Mouse (Mus musculus) erythroblast, embryonic 14.5 days (primary cell): ENCODE data around the gene P2ry6. TPM values are rescaled to one million over a fixed set of nuclear protein-coding genes. Genes with fewer than 3 reads are reported as not detected.

ENCODE experiments used
- H3K27me3 ChIP-seq: 2 replicates; pipeline ENCODE4 v1.6.1; 2012; ENCODE audit warnings: inconsistent platforms; ENCODE audit not compliant: control insufficient read depth
- H3K36me3 ChIP-seq: 2 replicates; pipeline ENCODE4 v1.6.1; 2012; ENCODE audit warnings: mild to moderate bottlenecking, inconsistent platforms; ENCODE audit not compliant: control insufficient read depth
- H3K4me1 ChIP-seq: 2 replicates; pipeline ENCODE4 v1.6.1; 2012; ENCODE audit warnings: inconsistent platforms; ENCODE audit not compliant: control insufficient read depth
- H3K4me3 ChIP-seq: replicated peaks from 2 replicates; pipeline ENCODE3; 2012; ENCODE audit warnings: moderate library complexity, mild to moderate bottlenecking, inconsistent platforms
- H3K9me3 ChIP-seq: 2 replicates; pipeline ENCODE4 v1.6.1; 2012; ENCODE audit warnings: low read length, inconsistent platforms, mixed read lengths; ENCODE audit not compliant: control insufficient read depth
- GATA1 ChIP-seq: IDR thresholded peaks from 2 replicates; pipeline ENCODE4 v1.6.1; 2012; ENCODE audit warnings: low read length, inconsistent platforms, mixed read lengths
- TAL1 ChIP-seq: IDR thresholded peaks from 3 replicates; pipeline ENCODE4 v1.6.1; 2012; ENCODE audit warnings: low read length, inconsistent platforms, mixed read lengths
- polyA plus RNA-seq: library from polyadenylated mRNA; stranded (reverse); fragments of >175 nt; gene quantifications from 2 replicates; pipeline ENCODE4 v1.2.3, GENCODE M21; 2012

P2ry6 gene
- polyA plus RNA-seq, 1 experiment, result 0.09 TPM

DNA sequence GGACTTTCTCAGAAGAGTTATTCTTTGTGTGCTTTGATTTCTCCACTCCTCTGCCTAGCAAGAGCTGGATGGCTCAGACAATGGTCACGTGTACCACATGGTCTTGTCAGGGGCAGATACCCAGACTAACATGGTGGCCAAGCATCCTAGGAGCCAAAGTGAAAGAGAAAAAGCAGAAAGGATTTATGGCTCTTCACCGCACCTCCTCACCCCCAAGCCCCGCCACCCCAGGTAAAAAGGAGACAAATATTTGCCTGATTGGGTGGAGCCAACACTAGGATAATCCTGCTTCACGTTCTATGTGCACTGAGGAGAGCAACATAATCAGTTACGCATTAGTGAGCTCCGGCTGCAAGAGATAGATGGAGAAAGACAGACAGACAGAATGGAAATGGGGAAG, 6.1 kb downstream of the P2ry6 start:
- no peaks in the 10 kb centered on the region for H3K4me1 ChIP-seq
- H3K36me3 ChIP-seq, result no peaks in the 10 kb centered on the region
- no peak for TF ChIP-seq TAL1
- no peak for TF ChIP-seq GATA1
- no peaks in the 10 kb centered on the region for H3K9me3 ChIP-seq
- no peak overlapping the region for H3K4me3 ChIP-seq
- H3K27me3 ChIP-seq, result peaks cover 7% of the 10 kb centered on the region

DNA sequence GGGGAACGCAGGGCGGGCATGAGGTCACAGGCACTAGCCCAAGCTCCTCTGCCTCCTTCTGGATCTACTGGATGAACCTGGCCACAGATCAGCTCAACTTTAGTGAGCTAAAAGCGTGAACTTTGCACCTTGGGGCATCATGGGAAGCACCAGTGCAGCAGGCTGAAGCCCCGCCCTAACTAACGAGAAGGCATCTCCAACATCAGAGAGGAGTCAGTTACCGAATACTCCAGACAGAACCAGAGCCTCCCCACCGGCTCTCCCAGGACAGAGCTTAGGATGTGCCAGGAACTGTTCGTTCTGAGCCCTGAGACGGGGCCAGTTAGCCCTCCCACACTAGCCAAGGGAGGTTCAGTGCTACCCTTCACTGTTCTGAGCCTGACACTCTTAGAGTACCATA, 6.6 kb downstream of the P2ry6 start:
- Histone ChIP-seq H3K36me3 (no peaks in the 10 kb centered on the region), H3K27me3 (peaks cover 1% of the 10 kb centered on the region), H3K4me3 (no peak overlapping the region), H3K4me1 (no peaks in the 10 kb centered on the region), H3K9me3 (no peaks in the 10 kb centered on the region)
- TF ChIP-seq GATA1 (no peak), TAL1 (no peak)

DNA sequence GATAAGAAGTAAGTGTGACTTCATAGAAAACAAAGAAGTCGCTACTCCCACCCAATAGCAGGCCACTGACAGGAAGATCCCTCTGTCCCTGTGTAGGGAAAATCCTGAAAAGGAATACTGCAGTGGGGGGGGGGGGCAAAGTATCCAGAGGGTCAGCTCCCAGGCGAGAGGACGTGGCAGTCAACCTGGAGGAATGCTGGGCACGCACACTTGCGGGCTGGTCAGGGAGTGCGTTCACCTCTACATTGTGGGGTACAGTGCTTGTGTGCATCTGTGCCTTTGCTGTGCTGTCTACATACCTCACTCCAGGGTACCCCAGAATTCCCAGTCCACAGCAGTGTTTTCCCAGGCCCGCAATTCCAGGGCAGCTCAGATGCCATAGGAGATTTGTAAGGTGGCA, 8.4 kb downstream of the P2ry6 start:
- Histone ChIP-seq H3K4me1 (no peaks in the 10 kb centered on the region), H3K4me3 (no peak overlapping the region), H3K9me3 (no peaks in the 10 kb centered on the region), H3K36me3 (no peaks in the 10 kb centered on the region), H3K27me3 (no peaks in the 10 kb centered on the region)
- no peak for TF ChIP-seq TAL1
- TF ChIP-seq GATA1, result no peak

GRCm38 (mm10) chr7:100965079-100965478, 9.4 kb downstream of the P2ry6 start:
- Histone ChIP-seq H3K27me3 (no peaks in the 10 kb centered on the region), H3K36me3 (no peaks in the 10 kb centered on the region)
- no peak for TF ChIP-seq TAL1
- TF ChIP-seq GATA1, result no peak

GRCm38 (mm10) chr7:100964242-100964641, 10.2 kb downstream of the P2ry6 start:
- TF ChIP-seq GATA1, result no peak
- no peak for TF ChIP-seq TAL1
- H3K9me3 ChIP-seq, result no peaks in the 10 kb centered on the region
- H3K4me3 ChIP-seq, result no peak overlapping the region
- H3K36me3 ChIP-seq, result no peaks in the 10 kb centered on the region
- no peaks in the 10 kb centered on the region for H3K4me1 ChIP-seq
- H3K27me3 ChIP-seq, result no peaks in the 10 kb centered on the region

More at GRCm38 (mm10) chr7:100965079-100965478, 9.4 kb downstream of the P2ry6 start:
- H3K4me1 ChIP-seq, result no peaks in the 10 kb centered on the region
- H3K9me3 ChIP-seq, result no peaks in the 10 kb centered on the region
- H3K4me3 ChIP-seq, result no peak overlapping the region

- no peaks in the 10 kb centered on the region for H3K27me3 ChIP-seq
- no peak for TF ChIP-seq TAL1
- TF ChIP-seq GATA1, result no peak
- H3K4me1 ChIP-seq, result no peaks in the 10 kb centered on the region
- H3K36me3 ChIP-seq, result no peaks in the 10 kb centered on the region
- no peak overlapping the region for H3K4me3 ChIP-seq
- H3K9me3 ChIP-seq, result no peaks in the 10 kb centered on the region
These were observed 11.1 kb downstream of the P2ry6 start for GRCm38 (mm10) chr7:100963381-100963780.

DNA sequence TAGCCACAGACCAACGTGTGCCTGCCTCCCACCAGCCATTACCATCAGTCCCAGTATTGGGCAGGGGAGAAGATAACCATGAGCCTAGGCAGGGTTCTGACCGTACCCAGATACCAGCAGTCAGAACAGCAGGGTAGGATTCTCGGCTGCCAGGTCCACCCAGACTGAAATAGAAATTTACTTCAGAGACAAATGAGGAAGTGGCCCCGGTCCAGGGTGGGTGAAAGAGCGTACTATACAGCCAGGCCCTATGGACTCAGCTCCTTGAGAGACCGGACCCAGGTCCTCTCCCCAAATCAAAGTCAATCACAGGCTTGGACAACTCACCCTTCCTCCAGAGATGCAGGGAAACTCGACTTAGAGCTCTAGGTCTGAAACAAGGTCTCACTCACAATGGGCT, 13.3 kb downstream of the P2ry6 start:
- H3K9me3 ChIP-seq, result no peaks in the 10 kb centered on the region
- no peaks in the 10 kb centered on the region for H3K4me1 ChIP-seq
- no peak overlapping the region for H3K4me3 ChIP-seq
- TF ChIP-seq GATA1, result no peak
- TF ChIP-seq TAL1, result no peak
- no peaks in the 10 kb centered on the region for H3K27me3 ChIP-seq
- H3K36me3 ChIP-seq, result no peaks in the 10 kb centered on the region

GRCm38 (mm10) chr7:100960462-100960861, 14.0 kb downstream of the P2ry6 start:
- Histone ChIP-seq H3K9me3 (no peaks in the 10 kb centered on the region), H3K27me3 (no peaks in the 10 kb centered on the region), H3K4me3 (no peak overlapping the region), H3K4me1 (no peaks in the 10 kb centered on the region), H3K36me3 (no peaks in the 10 kb centered on the region)
- no peak for TF ChIP-seq GATA1

GRCm38 (mm10) chr7:100958426-100958825, 16.0 kb downstream of the P2ry6 start:
- H3K9me3 ChIP-seq, result no peaks in the 10 kb centered on the region
- H3K27me3 ChIP-seq, result no peaks in the 10 kb centered on the region
- TF ChIP-seq TAL1, result no peak
- no peak for TF ChIP-seq GATA1
- H3K36me3 ChIP-seq, result no peaks in the 10 kb centered on the region
- H3K4me3 ChIP-seq, result no peak overlapping the region
- H3K4me1 ChIP-seq, result no peaks in the 10 kb centered on the region

GRCm38 (mm10) chr7:100952686-100953085, 21.8 kb downstream of the P2ry6 start:
- H3K4me3 ChIP-seq, result no peak overlapping the region
- H3K9me3 ChIP-seq, result no peaks in the 10 kb centered on the region
- peaks cover 3% of the 10 kb centered on the region; the same call in 1 of the 2 replicates for H3K27me3 ChIP-seq
- H3K36me3 ChIP-seq, result no peaks in the 10 kb centered on the region
- TF ChIP-seq TAL1, result no peak
- TF ChIP-seq GATA1, result no peak
- H3K4me1 ChIP-seq, result no peaks in the 10 kb centered on the region; the same call in 1 of the 2 replicates
